Mouse (Mus musculus) hindbrain, embryonic 12.5 days (tissue): ENCODE results near the gene Zfp784. TPM values are rescaled to one million over a fixed set of nuclear protein-coding genes. Genes with fewer than 3 reads are reported as not detected.
"Not testable (repeated sequence)": the region's sequence is repeated elsewhere in the genome, so short reads cannot be mapped to it uniquely, and the experiment has no call there.

Source experiments
- ATAC-seq: fragments of 200-750 bp; cut with Nextera tagmentation; 2 replicates; pipeline ENCODE4 v1.8.0; 2017; ENCODE audit warnings: moderate TSS enrichment; ENCODE audit not compliant: low FRiP score
- H3K27ac ChIP-seq: fragments of 300-500 bp; sonication (generic); 2 replicates; pipeline ENCODE4 v1.5.1; 2016; ENCODE audit warnings: mild to moderate bottlenecking
- H3K27me3 ChIP-seq: fragments of 300-500 bp; sonication (generic); 2 replicates; pipeline ENCODE4 v1.6.1; 2016; ENCODE audit warnings: mild to moderate bottlenecking
- H3K36me3 ChIP-seq: fragments of 300-500 bp; sonication (generic); 2 replicates; pipeline ENCODE4 v1.6.1; 2016; ENCODE audit warnings: mild to moderate bottlenecking
- H3K4me1 ChIP-seq: fragments of 300-500 bp; sonication (generic); 2 replicates; pipeline ENCODE4 v1.6.1; 2016
- H3K4me2 ChIP-seq: fragments of 300-500 bp; sonication (generic); replicated peaks from 2 replicates; pipeline ENCODE4 v1.6.1; 2016; ENCODE audit warnings: mild to moderate bottlenecking
- H3K4me3 ChIP-seq: fragments of 300-500 bp; sonication (generic); 2 replicates; pipeline ENCODE4 v1.5.1; 2016; ENCODE audit warnings: mild to moderate bottlenecking
- H3K9ac ChIP-seq: fragments of 300-500 bp; sonication (generic); 2 replicates; pipeline ENCODE4 v1.6.1; 2016; ENCODE audit warnings: mild to moderate bottlenecking, moderate library complexity
- H3K9me3 ChIP-seq: fragments of 300-500 bp; sonication (generic); replicated peaks from 2 replicates; pipeline ENCODE4 v1.6.1; 2016; ENCODE audit warnings: mild to moderate bottlenecking
- WGBS: fragments of 180-500 bp; shearing (Covaris S2); methylation state at CpG from one replicate; pipeline ENCODE4 v1.1.7; 2016; 5-methylcytosine and 5-hydroxymethylcytosine counted together
- polyA plus RNA-seq: library from polyadenylated mRNA; unstranded; fragments of >200 nt; fragmentation: Nextera tagmentation; extraction: Ambion mirVana; gene quantifications from 2 replicates; pipeline ENCODE4 v1.2.1, GENCODE M21; 2016

Zfp784 gene
- polyA plus RNA-seq, 1 experiment from 2014 or later: 6.1 TPM

DNA sequence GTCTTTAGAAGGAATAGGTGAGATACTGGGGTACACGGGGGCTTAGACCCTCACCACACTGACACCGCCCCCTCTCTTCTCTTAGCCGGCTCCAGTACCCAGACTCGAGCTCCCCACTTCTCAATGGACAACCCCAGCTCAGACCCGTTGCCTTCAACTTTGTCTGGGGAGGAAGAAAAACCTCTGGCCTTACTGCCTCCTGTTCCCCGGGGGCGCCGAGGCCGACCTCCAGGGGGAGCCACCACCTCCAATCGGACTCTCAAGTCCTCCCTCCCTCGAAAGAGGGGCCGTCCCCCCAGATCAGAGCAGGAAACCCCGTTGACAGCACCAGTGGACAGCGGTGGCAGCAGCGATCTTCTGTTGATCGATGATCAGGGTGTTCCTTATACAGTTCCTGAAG, 20.9 kb downstream of the Zfp784 start:
- no peak overlapping the region for H3K27ac ChIP-seq
- H3K27me3 ChIP-seq: no peaks in the 10 kb centered on the region
- no peaks in the 10 kb centered on the region for H3K9me3 ChIP-seq
- no peak overlapping the region for H3K4me2 ChIP-seq
- H3K36me3 ChIP-seq: peaks cover 18% of the 10 kb centered on the region
- 94% methylated on average over 16 of the region's 16 CpGs for WGBS
- ATAC-seq: no peak
- no peak overlapping the region for H3K9ac ChIP-seq
- no peak overlapping the region for H3K4me3 ChIP-seq
- H3K4me1 ChIP-seq: peaks cover 20% of the 10 kb centered on the region

DNA sequence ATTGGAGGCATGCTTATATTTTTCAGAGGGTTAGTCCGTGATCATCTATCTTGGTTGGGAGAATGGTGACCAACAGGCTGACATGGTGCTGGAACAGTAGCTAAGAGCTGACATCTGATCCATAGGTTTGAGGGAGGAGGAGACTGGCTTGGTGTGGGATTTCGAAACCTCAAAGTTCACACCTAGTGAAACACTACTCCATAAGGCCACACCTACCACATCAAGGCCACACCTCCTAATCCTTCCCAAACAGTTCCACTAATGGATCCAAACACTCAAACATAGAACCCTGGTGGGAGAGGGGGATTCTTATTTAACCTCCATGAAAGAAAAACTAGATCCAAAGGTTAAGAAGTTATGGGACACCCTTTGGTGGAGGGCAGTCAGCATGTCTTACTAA, 21.3 kb downstream of the Zfp784 start:
- Histone ChIP-seq H3K27me3 (no peaks in the 10 kb centered on the region), H3K4me3 (no peak overlapping the region), H3K27ac (no peak overlapping the region), H3K4me1 (peaks cover 20% of the 10 kb centered on the region), H3K9me3 (no peaks in the 10 kb centered on the region), H3K9ac (no peak overlapping the region), H3K4me2 (no peak overlapping the region), H3K36me3 (peaks cover 18% of the 10 kb centered on the region)
- ATAC-seq: no peak
- 100% methylated on average over 2 of the region's 2 CpGs for WGBS

DNA sequence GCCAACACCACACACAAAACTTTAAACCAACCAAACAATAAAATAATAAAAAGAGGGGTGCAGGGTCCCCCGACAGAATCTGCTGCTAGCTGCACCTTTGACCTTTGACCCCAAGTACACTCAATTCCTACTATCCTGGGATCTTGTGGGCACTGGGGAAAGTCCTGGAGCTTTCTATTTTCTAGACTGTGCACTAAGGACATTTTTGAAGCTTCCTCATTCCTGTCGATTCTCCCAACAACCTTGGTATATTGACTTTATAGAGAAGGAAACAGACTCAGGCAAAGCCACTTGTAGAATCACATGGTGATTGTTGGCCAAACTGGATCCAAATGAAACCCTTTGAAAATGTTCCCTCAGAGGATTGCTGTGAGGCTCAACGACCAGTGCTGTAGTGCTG, 22.2 kb downstream of the Zfp784 start:
- ATAC-seq: no peak
- peaks cover 26% of the 10 kb centered on the region for H3K36me3 ChIP-seq
- H3K4me2 ChIP-seq: peak overlapping the region; percentile 57
- peak overlapping the region; percentile 62 for H3K4me3 ChIP-seq
- whole genome bisulfite sequencing: 64% methylated on average over 3 of the region's 3 CpGs
- H3K9me3 ChIP-seq: no peaks in the 10 kb centered on the region
- H3K4me1 ChIP-seq: peaks cover 14% of the 10 kb centered on the region
- peak overlapping the region; percentile 78; the same call in 1 of the 2 replicates for H3K9ac ChIP-seq
- peak overlapping the region; percentile 99 for H3K27ac ChIP-seq
- H3K27me3 ChIP-seq: no peaks in the 10 kb centered on the region

DNA sequence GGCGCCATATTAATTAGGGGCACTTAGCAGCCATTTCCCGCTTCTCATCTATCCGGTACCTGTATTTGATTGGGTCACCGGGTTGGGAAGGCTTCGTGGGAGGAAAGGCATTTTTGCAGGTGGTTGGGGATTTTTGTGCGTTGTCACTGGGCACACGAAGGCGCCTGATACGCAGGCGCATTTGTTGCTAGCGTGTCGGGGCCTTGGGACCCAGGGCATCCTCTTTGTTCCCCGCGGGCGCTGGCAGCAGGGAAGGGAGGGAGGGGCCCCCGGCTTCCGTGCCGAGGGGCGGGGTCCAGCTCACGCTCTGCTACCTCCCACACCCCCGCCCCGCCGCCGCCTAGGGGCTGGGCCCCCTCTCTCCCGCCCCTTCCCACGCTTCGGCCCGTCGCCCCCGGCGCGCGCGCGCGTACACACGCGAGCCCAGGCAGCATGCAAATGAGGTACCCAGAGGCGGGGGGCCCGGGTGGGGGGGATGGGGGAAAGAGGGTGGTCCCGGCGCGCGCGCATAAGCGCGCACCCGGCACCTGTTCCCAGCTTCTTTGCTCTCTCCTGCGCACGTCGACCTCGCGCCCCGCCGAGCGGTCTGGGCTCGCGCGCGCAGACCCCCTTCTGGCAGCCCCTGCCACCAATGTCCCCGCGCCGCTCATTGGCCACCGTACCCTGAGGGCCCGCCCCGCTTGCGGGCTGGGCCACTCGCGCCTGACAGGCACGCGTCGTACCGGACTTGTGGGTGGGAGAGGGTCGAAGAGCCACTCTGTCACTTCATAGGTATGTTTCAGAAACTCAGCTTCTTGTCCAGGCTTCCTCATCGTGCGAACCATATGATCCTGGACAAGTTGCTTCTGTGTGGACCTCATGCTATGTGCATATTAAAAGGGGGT, 22.9 kb downstream of the Zfp784 start, which contains the start of gene Gm44973:
Gene Gm44973, plus strand, starts transcription at position 379 of the 884 bp plus-strand sequence.
- H3K4me3 ChIP-seq: peak within 1 kb of the TSS; percentile 62
- under 1% methylated on average over 60 of the region's 76 CpGs for WGBS
- H3K27me3 ChIP-seq: no peaks in the 10 kb centered on the region
- peak within 1 kb of the TSS; percentile 57 for H3K4me2 ChIP-seq
- H3K4me1 ChIP-seq: peaks cover 11% of the 10 kb centered on the region
- H3K9ac ChIP-seq: peak within 1 kb of the TSS; percentile 78
- H3K36me3 ChIP-seq: peaks cover 33% of the 10 kb centered on the region
- no peaks in the 10 kb centered on the region for H3K9me3 ChIP-seq
- peak within 1 kb of the TSS; percentile 99 for H3K27ac ChIP-seq
- ATAC-seq: peak; percentile 82

DNA sequence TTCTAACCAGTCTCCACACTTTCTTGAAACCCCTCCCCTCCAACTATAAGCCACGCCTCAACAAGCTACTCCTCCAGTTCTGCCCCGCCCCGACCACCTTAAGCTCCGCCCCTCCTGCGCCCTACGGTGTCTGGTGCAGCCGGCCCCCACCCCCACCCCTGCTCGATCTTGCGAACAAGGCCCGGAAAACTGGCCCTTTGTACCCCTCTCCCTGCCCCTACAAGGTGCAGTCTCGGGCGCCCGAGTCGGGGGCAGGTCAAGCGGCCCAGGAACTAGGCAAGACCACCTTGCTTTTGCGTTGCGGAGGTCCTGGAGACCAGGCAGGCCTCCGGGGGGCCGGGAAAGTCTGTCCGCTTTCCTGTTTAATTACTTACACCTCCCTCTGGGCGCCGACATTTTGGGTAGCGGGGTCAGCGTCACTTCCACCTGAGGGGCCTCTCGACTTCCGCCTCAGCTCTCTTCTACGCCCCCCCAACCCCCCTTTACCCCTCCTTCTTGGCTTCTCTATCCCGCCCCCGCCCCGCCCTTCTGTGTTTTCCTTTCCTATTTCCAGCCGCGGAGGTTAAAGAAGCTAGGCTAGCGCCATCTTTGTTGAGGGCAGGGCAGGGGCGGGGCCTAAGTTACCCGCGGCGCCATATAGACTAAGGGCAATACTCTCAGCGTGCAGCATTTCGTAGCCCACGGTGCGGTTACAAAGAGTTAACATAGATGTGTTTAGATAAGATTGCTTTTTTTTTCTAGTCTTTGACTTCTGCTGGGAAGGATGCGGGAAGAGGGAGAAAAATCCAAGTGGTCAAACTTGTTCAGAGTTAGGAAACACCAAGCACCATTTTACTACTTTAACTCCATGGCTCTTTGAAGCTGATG, 23.8 kb downstream of the Zfp784 start, which contains the start of the genes Zfp524 and Fiz1:
Gene Zfp524, plus strand, starts transcription at position 165 of the 867 bp plus-strand sequence.
Gene Fiz1, minus strand, starts transcription at position 447 of the 867 bp plus-strand sequence.
- Histone ChIP-seq H3K4me3 (peak within 1 kb of the TSS; percentile 62), H3K27me3 (no peaks in the 10 kb centered on the region), H3K9me3 (no peaks in the 10 kb centered on the region), H3K36me3 (peaks cover 42% of the 10 kb centered on the region), H3K4me1 (peaks cover 11% of the 10 kb centered on the region), H3K4me2 (peak within 1 kb of the TSS; percentile 57), H3K27ac (peak within 1 kb of the TSS; percentile 99), H3K9ac (peak within 1 kb of the TSS; percentile 78)
- WGBS: under 1% methylated on average over 41 of the region's 42 CpGs
- peak; percentile 84 for ATAC-seq

DNA sequence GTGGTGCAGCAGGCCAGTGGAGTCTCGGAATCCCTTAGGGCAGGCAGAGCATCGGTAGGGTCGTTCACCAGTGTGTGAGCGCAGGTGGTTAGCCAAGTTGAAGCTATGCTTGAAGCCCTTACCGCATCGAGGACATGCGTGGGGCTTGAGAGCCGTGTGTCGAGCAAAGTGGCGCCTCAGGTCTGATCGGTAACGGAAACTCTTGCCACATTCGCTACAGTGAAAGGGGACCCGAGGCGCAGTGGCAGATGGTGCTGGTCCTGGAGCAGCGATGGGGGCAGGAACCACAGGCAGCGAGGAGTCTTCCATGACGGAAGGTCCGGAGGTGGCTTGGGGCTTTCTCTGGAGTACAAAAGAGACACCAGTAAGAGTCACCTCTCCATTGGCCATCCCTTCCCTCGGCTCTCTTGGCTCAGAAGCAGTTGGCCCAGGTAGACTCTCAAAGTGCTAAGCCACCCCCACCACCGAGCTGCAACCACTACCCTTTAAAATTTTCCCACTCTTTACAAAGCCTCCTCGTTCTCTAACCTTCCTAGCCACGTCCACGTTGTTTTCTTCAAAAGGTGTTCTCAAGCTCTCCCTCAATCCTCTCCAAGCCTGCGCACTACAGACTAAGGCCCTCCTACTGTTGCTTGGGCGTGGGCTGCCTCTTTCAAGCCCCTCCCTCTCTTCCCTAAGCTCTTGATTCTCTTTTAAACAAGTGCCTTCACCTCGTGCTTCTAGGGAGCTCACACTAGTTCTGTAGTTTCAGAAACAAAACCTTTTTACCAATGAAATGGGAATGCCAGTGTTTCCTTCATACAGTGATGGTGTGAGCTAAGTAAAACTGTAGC, 25.3 kb downstream of the Zfp784 start:
- peaks cover 56% of the 10 kb centered on the region for H3K36me3 ChIP-seq

DNA sequence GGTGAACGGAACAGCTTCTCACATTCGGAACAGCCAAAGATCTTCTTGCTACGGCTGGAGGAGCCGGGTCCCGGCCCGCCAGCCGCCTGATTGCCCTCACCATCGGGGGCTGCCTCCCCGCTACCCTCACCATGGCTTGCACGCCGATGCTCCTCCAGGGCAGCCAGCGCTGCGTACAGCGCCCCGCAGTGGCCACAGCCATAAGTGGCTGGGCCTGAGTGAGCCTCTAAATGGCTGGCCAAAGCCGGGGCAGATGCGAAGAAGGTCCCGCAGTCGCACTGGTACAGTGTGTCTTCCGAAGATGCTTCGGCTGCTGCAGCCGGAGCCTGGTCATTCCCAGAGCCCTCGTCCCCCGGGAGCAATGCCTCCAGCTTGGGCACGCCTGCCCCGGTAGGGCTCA, 30.0 kb downstream of the Zfp784 start:
- Histone ChIP-seq H3K27ac (no peak overlapping the region), H3K9ac (no peak overlapping the region), H3K4me3 (no peak overlapping the region), H3K36me3 (peaks cover 71% of the 10 kb centered on the region), H3K9me3 (no peaks in the 10 kb centered on the region), H3K4me1 (peaks cover 3% of the 10 kb centered on the region; the same call in 1 of the 2 replicates), H3K4me2 (no peak overlapping the region), H3K27me3 (no peaks in the 10 kb centered on the region)
- ATAC-seq: no peak
- 96% methylated on average over 26 of the region's 26 CpGs for WGBS

More for the DNA sequence above, 25.3 kb downstream of the Zfp784 start:
- Histone ChIP-seq H3K9me3 (no peaks in the 10 kb centered on the region), H3K27me3 (no peaks in the 10 kb centered on the region), H3K4me2 (0 out of 2 replicates have a peak overlapping the region, but pooled peaks have one; percentile 4), H3K4me1 (peaks cover 11% of the 10 kb centered on the region), H3K9ac (no peak overlapping the region), H3K27ac (no peak overlapping the region), H3K4me3 (peak overlapping the region; percentile 4; the same call in 1 of the 2 replicates)
- WGBS: 93% methylated on average over 27 of the region's 27 CpGs
- ATAC-seq: no peak

DNA sequence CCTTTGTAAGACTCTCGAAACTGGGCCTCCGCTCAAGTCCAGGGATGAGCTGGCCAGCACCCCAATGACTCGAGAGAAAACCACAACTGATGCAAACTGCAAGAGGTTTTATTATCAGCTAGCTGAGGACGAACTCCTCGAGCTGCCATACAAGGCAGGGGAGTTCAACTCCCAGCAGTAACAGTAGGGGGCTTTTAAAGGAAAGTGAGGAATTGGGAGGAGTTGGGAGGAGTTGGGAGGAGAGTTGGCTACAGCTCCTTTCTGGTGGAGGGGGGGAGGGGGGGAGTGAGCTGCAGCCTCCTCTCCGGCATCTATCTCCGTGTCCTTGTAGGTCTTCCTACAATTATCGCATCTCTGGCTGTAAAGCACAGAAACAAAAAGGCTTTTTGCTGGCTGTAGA, 35.4 kb downstream of the Zfp784 start:
- 72% methylated on average over 8 of the region's 8 CpGs for WGBS
- peaks cover 21% of the 10 kb centered on the region for H3K36me3 ChIP-seq
- not testable (repeated sequence) for H3K4me1 ChIP-seq, H3K27ac ChIP-seq, H3K27me3 ChIP-seq, H3K9ac ChIP-seq, H3K9me3 ChIP-seq, H3K4me3 ChIP-seq, ATAC-seq, H3K4me2 ChIP-seq

DNA sequence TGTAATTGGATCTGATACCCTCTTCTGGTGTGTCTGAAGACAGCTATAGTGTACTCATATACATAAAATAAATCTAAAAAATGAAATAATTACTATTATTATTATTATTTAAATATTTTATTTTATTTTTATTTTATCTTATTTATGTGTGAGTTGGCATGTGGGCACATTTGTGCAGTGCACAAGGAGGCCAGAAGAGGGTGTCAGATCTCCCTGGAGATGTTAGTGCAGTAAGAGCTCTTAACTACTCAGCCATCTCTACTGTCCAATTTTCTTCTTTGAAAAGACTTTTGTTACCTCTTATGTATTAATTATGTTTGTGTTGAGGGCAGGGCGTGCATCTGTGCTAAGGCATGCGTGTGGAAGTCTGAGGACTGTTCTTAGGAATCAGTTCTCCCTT, 38.4 kb downstream of the Zfp784 start:
- no peak overlapping the region for H3K4me3 ChIP-seq
- H3K27me3 ChIP-seq: peaks cover 4% of the 10 kb centered on the region
- 60% methylated on average over 2 of the region's 2 CpGs for WGBS
- H3K4me1 ChIP-seq: peaks cover 12% of the 10 kb centered on the region
- no peak for ATAC-seq
- no peak overlapping the region for H3K9ac ChIP-seq
- H3K9me3 ChIP-seq: no peaks in the 10 kb centered on the region
- H3K36me3 ChIP-seq: no peaks in the 10 kb centered on the region
- H3K27ac ChIP-seq: no peak overlapping the region
- H3K4me2 ChIP-seq: no peak overlapping the region

DNA sequence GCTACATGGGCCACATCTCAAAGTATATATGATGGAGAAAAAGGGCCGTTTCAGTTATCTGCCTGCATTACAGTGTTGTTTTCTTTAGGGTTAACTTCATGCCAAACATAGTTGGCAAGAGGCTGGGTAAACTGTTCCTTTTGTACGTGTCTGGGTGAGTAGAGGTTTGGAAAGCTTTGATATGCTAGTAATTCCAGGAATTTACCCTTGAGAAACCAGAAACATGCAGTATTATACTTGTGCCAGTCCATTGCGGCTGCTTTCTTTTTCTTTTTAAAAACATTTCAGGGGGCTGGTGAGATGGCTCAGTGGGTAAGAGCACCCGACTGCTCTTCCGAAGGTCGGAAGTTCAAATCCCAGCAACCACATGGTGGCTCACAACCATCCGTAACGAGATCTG, 41.3 kb downstream of the Zfp784 start:
- H3K4me1 ChIP-seq: peaks cover 33% of the 10 kb centered on the region
- peaks cover 23% of the 10 kb centered on the region for H3K27me3 ChIP-seq
- peak overlapping the region; percentile 77 for H3K4me3 ChIP-seq
- peaks cover 22% of the 10 kb centered on the region for H3K36me3 ChIP-seq
- peak overlapping the region; percentile 89 for H3K4me2 ChIP-seq
- H3K27ac ChIP-seq: peak overlapping the region; percentile 78; the same call in 1 of the 2 replicates
- no peaks in the 10 kb centered on the region; the same call in 1 of the 2 replicates for H3K9me3 ChIP-seq
- peak overlapping the region; percentile 95 for H3K9ac ChIP-seq
- ATAC-seq: no peak
- 66% methylated on average over 8 of the region's 8 CpGs for WGBS
